Mouse (Mus musculus): ENCODE results near the gene Bcas1. TPM values are rescaled to one million over a fixed set of nuclear protein-coding genes. Genes with fewer than 3 reads are reported as not detected.

The Bcas1 gene
- total RNA-seq, 4 experiments from 2014 or later, result 0.26 to 0.87 (median 0.82) TPM

DNA sequence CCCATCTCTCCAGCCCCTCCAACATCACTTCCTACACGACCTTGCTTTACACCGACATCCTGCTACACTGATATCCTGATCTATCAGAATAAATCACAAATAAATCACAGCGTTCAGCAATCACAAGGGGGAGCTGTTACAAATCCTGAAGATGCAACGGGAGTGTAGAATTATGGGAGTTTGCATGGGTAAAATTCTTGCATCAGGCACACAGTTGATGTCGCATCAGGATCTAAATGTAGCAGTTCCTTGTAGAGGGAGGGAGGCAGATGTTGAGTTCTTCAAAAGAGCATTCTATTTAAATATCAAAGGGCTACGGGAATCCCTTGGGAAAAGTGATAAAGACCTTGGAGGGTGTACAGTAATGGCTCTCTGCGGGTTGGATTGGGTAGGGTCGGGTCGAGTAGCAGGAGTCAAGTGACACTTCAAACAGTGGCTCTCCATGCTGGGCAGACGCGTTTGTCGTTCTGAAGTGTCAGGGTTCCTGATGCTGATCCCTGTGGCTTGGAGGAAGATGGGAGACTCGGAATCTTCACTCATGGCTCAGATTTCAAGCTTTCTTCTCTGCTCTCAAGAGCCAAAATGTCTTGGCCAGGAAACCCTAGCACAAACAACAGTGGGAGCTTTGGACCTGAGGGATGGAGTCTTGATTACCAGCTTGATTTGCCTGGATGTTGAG lies 16.0 kb downstream of the Bcas1 start:
- no peak for DNase-seq

DNA sequence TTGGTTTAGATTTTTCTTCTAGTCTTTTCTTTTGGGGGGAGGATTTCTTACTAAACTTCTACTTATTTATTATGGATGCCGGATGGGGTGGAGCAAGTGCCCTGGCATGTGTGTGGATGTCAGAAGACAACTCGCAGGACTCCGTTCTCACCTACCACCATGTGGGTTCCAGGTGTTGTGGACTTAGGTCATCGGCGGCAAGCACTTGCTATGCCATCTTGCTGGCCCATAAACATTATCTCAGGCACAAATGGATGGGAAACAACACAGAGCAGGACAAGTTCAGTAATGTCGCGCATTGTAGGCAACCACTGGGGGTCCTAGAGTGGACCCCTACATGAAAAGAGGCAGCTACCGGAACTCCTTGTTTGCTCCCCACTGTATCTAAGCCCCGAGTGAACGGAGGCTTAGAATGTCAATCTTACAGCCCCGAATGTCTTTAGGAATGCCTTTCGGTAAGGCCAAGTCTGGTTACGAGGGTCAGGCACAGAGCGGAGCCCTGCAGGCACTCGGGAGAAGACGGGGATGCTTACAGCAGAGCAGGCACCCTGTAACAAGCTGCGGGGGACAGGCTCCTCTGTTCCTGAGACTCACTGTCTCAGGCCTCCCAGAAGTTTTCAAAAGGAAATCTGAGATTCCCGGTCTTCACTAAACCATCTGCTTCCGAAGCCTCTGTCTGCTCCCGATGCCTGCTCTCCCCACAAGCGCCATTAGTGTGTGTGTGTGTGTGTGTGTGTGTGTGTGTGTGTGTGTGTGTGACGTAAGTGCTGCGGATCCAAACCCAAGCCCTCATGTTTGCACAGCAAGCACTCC lies 16.8 kb downstream of the Bcas1 start:
- no peak for DNase-seq

DNA sequence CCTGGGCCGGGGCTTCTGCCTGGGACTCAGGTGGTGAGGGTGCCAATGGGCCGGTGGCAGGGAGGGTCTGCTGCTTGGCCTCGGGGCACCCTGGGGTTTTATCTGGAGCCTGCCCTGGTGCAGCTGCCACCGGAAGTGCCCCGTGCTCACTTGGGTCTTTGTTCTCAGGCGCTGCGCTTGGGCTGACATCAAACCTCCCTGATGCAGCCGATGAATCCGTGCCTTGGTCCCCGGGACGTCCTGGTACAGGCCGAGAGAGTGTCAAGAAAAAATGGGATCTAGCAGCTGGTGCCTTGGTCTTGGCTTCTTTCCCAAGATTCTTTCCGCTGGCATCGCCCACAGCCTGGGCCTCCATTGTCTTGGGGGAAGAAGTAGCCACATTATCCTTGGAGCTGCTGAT lies 21.2 kb downstream of the Bcas1 start:
- no peak for DNase-seq

DNA sequence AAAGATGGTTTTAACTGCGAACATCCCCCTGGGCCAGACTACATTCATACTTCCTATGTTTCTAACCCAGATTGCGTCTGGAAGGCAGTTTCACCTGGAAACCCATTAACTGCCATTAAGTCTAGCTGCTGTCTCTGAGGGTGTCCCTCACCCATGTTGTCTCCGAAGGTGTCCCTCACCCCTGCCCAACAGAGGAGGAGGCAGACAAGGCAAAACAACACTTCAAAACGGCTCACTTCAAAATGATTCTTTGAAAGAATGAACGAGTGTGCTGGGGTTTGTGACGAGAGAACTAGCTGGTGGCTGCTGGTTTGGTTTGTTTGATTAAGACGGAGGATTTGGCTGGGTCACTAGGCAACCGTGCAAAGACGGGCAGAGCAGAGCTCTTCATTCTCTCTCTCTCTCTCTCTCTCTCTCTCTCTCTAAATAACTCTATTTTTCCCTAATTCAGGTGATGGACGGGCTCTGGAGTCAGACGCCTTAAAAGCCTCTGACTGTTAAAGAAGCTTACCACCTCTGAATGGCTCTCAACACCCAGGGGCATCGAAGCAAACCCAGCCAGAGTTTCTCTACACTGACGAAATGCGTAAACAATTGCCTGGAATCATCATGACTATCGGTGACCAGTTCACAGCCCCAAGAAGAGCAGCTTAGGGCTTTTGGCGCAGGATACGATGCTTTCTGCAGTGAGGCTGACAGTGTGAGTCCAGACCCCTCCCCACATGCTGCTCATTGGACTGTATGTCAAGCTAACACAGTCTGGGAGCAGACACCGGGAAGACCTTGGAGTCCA lies 22.7 kb downstream of the Bcas1 start:
- no peak for DNase-seq

DNA sequence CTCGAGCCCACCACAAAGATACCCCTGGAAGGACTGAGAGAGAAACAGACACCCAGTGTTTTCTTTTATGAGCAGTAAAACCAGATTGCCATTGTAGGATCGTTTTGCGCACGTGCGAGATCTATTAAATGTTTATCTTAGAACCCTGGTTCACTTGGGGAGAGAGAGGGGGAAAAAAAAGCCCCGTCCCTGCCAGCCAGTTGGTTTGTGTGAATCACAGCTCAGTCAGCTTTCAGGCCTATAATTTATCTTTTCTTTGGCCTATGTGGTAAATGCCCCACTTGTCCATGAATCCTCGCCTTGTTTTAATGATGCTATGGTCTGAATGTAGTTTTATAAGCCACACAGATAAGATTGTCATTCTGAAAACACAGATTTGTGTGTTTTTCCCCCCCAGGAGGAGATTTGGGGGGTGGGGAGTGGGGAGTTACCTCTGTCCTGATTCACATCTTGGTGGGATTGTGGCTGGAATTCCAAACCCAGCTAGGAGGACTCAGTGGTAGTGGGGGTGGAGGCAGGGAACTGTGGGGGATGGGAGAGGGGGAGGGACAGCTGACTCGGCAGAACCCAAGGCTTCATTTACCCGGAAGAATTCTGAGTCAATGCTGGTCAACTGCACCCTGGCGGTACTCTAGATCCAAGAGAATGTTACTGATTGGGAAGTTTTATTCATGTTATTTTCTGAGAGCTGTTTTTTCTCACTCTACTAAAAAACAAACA lies 23.8 kb downstream of the Bcas1 start:
- DNase-seq, result no peak

DNA sequence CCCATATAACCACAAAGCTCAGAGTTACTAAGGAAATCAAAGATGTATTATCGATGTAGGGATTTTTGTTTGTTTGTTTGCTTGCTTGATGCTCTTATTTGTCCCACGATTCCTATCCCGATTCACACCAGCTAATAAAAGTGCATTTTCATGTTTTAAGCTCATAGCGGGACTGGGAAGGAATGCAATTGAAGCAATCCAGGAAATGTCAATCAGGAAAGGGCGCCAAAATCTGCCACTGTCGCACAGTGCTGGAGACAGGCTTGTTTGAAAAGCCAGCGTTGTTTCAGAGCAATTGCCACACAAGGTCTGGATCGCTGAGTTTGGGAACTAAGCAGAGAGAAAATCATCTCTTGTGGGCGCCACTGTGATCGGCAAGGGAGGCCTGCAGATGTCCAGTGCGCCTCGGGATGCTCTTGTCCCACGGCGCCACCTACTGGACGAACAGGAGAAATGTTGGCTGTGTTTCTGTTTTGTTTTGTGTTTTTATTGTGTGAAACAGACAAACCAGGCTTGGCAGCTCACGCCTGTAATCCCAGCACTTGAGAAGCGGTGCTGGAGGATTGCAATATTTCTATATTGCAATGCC lies 26.3 kb downstream of the Bcas1 start:
- DNase-seq, result peak; percentile 43

DNA sequence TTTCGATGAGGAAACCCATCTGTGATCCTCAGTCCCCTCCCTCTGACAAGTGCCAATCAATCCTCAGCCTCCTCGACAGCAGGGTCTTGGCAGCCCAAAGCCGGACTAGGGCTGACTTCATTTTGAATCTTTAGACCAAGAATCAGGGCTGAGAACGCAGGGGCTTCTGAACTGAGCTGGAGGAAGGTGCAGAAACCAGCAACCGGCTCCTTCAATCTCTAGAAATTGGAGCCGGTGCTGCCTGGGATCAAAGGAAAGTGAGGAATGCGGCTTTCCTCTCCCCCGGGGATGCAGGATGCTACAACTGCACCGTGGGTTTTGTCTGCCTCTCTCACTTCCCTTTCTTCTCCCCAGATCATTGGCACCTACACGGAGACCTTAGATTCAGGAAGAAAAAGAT lies 27.0 kb downstream of the Bcas1 start:
- no peak for DNase-seq

DNA sequence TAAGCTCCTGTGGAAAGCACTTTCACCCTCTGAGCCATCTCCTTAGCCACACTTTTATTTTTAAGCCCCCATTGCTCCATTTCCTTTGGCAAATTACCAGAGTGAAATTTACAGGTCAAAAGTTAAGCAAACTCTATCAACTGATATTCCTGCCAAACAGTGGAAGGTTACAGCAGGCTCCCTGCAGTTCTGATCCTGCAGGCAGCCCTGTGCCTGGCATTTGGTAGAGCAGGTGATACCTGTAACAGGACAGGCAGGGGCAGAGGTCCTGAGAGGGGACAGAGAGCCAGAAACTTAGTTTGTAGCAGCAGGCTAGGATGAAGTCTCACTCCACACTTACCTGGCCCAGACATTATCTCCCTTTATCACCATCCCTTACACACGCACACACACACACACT lies 35.7 kb downstream of the Bcas1 start:
- no peak for DNase-seq

DNA sequence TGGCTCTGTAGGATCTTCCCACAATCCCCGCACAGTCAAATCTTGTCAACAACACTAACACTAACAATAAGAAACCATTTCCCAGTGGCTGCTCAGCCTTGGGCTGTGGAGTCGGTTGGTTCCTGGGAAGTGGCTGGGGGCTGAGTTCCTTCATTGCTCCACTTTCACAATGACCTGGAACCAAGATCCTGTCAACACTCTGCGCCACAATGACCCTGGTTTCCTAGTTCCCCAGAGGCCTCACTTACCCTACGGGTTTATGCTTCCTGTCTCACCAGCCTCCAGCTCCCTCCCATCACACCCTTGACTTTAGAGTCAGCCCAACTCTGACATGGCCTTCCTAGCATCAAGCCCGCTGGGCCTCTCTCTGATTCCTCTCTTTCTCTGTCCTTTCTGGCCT lies 39.3 kb downstream of the Bcas1 start:
- no peak for DNase-seq

DNA sequence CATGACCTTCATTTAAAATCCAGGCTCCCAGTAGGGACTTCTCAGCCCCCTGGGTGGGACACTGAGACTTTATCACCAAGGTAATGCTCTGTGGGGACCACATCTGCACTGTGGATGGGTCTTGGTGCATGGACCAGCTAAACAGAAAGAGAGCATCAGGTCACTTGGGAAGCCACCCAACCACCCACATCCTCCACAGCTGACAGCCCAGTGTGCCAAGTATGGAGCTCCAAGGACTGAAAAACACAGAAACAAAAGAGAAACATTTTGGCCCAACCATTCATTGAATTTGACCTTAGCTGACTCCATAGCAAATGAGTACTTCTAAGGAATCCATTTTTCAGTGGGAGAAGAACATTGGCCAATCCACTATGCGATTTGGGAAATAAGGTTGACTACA lies 42.1 kb downstream of the Bcas1 start:
- DNase-seq, result no peak

DNA sequence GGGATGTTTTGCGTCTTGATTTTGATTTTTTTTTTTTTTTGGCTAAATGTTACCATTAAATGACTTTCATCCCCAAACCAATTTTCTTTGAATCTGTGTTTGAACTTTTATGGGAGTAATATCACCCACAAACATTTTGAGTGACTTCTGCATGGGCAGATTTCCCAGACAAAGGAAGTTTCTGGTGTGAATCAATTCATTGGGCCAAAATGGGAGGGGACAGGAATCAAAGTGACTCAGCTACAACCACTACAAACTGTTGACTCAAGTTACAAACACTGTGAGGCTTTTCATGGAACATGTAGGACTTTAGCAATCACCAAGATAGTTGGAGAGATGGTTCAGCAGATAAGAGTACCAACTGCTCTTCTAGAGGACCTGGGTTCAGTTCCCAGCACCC lies 42.9 kb downstream of the Bcas1 start:
- DNase-seq, result no peak

DNA sequence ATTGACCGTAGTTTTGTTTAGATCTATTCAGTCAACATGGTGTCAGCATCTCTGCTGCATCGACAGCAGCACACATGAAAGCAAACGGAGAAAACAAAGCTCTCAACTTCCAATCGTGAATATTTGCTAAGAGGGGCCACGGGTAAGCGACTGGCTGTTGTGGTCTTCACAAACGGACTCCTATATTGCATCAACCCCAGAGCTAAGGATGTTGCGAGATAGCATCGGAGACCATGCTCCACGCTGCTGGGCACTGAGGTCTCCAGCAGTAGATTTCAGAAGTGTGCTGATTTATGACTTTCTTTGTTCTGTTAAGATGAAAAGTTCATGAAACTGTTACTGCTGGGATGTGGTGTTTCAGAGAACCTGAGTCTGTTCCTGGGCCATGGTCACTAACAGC lies 54.3 kb downstream of the Bcas1 start:
- no peak for DNase-seq

DNA sequence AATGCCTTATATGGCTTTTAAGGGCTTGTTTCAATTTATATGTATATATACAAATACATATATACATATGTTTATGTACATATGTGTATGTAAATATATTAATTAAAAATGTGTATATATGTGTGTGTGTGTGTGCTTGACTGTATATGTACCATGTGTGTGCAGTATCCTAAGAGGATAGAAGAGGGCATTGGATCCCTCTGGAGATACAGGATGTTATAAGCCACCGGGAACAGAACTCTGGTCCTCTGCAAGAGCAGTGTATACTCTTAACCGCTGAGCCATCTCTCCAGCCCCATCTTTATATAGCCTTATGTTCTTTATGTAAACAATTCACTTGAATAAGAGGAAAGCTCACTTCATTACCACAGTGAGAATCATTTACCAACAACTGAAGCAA lies 62.0 kb downstream of the Bcas1 start:
- DNase-seq, result no peak

DNA sequence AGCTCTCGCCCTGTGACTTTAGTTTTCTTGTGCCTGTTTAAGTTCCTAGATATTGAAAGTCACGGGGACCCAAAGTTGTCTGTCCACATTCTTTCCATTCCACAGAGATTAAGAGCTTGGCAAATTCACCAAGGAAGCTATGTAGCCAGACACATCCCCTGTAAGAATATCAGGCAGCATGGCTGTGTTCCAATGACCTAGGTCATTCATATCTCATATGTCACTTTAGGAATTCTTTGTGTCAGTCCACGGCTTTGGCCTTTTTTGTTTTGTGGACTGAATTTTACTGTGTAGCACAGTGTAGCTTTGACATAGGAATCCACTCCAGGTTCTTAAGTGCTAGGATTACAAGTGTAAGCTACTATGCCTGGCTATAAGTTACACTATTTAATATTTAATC lies 62.4 kb downstream of the Bcas1 start:
- DNase-seq, result no peak

DNA sequence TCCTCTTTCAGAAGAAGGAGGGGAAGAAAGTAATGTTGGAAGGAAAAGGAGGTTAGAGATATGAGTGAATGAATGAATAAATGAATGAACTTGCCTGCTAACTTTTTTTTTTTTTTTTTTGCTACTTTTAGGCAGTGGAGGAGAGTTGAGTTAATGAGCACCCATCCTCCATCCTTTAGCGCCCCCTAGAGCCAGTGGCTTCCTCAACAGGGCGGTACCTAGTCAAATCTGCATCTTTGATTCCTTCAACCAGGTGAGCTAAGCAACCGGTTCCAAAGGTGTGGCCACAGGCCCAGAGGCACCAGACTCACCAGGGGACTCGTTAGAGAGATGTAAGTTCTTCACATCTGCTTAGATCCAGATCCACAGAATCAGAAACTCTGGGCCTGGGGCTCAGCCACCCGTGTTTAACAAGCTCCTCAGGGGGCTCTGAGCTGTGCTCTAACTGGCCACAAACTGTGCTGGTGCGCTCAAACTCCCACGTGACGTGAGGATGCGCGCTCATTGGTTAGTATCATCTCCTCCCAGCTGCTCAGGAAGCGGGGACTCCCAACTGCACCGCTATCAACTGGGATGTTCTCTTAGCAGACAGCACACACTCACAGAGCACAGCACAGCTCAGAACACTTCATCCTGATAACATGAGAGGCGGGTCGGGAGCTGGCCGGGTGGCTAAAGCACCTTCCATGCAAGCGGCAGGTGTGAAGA lies 70.8 kb downstream of the Bcas1 start:
- no peak for DNase-seq

DNA sequence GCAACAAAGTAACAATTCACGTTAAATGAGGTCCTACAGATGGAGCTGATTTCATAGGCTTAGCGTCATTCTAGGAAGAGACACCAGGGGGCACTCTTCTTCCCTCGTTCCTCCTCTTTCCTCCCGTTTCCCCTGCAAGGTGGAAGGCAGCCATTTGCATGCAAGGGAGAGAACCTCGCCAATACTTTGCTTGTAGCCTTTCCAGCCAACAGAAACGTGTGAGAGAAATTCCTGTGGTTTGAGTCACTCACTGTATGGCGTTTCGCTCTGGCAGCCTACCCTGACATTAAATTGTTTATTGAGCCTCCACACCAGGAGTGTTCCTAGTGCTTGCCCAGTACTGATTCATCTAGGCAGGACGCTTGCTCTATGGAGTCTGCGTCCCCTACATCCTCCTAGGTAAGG lies 72.7 kb downstream of the Bcas1 start:
- DNase-seq, result peak; percentile 49

DNA sequence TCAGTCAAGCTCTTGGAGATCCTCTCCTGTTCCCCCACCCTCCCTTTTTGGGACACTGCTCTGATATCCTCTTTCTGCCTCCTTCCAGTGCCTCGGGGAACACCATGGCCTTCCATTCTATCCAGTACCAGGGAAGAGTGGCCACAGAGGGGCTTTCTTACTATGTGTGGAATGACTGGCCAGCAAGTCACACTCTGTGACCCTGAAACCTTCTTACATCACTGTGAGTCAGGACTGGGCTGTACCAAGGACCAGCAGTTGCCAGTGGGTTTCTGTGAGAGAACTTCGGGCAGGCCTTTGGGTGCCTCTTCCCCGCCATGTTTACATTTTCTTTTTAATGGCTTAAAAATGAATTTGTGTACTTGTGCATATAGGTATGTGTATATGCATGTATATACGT lies 75.4 kb downstream of the Bcas1 start:
- no peak for DNase-seq

DNA sequence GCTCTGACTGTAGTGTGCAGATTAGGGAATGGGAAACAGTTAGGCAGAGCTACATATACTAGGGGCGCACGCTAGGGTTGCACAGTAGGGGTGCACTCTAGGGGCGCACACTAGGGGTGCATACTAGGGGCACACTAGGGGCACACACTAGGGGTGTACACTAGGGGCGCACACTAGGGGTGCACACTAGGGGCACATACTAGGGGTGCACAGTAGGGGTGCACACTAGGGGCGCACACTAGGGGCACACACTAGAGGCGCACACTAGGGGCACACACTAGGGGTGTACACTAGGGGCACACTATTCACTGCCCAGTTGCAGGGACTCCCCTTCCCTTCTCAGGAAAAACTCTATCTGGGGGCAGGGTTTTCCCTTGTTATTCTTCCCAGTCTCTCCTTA lies 75.8 kb downstream of the Bcas1 start:
- no peak for DNase-seq

DNA sequence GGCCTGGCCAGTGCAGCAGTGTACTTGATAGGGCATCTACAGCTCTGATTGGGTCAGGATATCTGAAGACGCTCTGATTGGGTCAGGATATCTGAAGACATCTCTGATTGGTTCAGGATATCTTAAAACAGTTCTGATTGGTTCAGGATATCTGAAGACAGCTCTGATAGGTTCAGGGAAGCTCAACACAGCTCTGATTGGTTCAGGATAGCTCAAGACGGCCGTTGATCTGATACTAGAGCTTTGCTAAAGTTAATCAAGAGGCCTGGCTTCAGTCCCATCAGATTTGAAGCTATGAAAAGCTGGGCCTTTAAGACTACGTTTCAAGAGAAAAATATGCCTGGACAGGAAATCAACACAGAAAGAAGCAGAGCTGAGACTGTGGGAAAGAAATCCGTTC lies 77.9 kb downstream of the Bcas1 start:
- DNase-seq, result no peak

DNA sequence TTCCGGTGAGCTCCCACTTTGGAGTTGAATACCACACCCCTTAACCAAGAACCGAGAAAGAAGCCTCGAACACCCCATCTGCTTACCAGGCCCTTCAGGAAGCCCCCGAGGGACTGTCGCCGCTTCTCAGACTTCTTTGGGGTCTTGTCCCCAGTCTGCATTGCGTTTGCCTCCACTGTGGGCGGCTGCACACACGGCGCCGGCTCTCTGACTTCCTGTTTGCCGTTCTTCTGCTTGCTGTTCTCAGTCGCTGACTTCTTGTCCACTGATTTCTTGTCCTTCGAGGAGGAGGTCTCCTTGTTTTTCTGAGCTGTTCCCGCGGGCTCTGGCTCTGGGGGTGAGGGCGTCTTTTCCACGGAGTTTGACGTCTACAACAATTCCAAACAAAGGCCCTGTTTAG lies 78.5 kb downstream of the Bcas1 start:
- DNase-seq, result no peak

DNA sequence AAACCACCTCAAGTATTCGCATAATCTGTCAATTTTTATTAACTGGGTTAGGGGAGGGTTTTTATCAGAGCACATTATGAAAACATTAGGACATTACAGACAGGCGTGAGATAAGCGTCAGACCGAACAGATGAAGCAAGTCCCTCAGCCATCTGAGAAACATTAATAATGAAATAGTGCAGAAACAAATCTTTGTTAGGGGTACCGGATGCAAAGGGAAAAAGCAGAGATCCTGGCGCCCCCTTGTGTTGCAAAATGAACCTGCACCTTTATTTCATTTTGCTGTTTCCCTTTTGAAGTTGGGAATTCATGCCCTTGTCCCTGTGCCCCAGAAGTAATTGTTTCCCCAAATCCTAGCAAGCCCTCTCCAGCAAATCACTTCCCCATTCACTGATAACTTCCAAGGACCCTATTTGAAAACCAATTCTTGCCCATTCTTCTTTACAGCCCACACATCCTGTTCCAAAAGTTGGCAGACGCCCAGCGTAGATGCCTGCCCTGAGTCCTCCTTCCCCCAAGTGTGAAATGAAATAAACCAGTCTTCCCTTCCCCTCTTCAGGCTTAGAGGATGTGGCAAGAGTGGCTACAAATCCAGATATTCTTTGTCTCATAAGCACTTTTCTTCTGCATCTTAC lies 80.4 kb downstream of the Bcas1 start:
- DNase-seq, result no peak
